Mouse (Mus musculus): ENCODE measurements around the gene Ttc27. TPM values are rescaled to one million over a fixed set of nuclear protein-coding genes. Genes with fewer than 3 reads are reported as not detected.

Gene Ttc27
- polyA plus RNA-seq, 1 experiment from 2014 or later = 17.1 TPM

DNA sequence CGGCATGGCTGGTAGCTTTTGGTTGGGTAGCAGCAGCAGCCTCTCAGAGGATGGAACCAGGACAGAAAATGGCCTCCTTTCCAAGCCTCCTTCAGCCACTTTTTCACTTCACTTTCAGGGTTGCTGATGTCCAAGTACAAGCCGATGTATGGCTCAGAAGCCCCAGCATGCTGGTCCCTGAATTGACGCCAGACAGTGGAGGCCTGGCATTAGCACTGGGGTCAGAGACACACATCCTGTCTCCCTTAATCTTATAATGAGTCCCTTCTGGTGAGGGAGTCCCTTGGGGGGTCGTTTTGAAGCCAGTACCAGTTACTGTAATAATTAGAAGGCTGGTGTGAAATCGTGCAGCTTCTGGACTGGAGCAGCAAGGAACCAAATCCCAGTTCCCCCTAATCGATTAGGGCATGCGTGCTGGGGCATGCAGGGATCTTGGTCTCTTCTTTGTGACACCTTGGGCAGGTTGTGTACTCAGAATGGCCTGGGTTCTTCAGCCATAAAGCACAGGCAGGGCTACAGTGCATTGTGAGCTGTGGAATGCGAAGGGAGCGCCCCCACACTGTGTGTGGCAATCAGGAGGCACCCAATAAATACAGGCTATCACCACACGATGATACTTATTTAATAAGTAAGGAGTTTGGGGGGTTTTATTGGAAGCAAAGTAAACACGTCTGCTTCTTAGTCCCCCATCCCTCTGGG is 171.5 kb downstream of the Ttc27 start:
- no peak overlapping the region for H3K9ac ChIP-seq
- no peak overlapping the region for H3K4me2 ChIP-seq
- H3K27ac ChIP-seq = no peak overlapping the region
- H3K4me3 ChIP-seq (replicated peaks) = no peak overlapping the region
- no peak for ATAC-seq (ENCODE audit: low read depth)
- 69% methylated on average over 11 of the region's 11 CpGs for WGBS (ENCODE audit: insufficient replicate concordance)
- H3K9me3 ChIP-seq (replicated peaks) = no peaks in the 10 kb centered on the region
- DNase-seq = no peak
- H3K36me3 ChIP-seq = no peaks in the 10 kb centered on the region
- no peaks in the 10 kb centered on the region for H3K27me3 ChIP-seq
- H3K4me1 ChIP-seq (replicated peaks) = no peaks in the 10 kb centered on the region

- no peak overlapping the region for H3K4me3 ChIP-seq (replicated peaks)
- H3K27me3 ChIP-seq = no peaks in the 10 kb centered on the region
- ATAC-seq (ENCODE audit: low read depth) = no peak
- H3K4me1 ChIP-seq (replicated peaks) = no peaks in the 10 kb centered on the region
- H3K9me3 ChIP-seq (replicated peaks) = no peaks in the 10 kb centered on the region
- no peak for DNase-seq
- no peak overlapping the region for H3K27ac ChIP-seq
- no peaks in the 10 kb centered on the region for H3K36me3 ChIP-seq
- WGBS (ENCODE audit: insufficient replicate concordance) = 83% methylated on average over 11 of the region's 11 CpGs
- no peak overlapping the region for H3K9ac ChIP-seq
- H3K4me2 ChIP-seq = no peak overlapping the region
Observed at GRCm38 (mm10) chr17:74889535-74890117, 172.1 kb downstream of the Ttc27 start.

- no peak for DNase-seq
- no peak; the same call in 1 of the 2 replicates for ATAC-seq (ENCODE audit: low read depth)
Observed at GRCm38 (mm10) chr17:74902453-74902852, 184.9 kb downstream of the Ttc27 start.

GRCm38 (mm10) chr17:74903411-74904331 is 186.1 kb downstream of the Ttc27 start:
- H3K9me3 ChIP-seq (replicated peaks) = peaks cover 7% of the 10 kb centered on the region; the same call in 1 of the 2 replicates
- DNase-seq (no peak), ATAC-seq (ENCODE audit: low read depth) (peak; percentile 48)
- 0 out of 2 replicates have a peak, but pooled peaks cover 7% of the 10 kb centered on the region for H3K4me1 ChIP-seq (replicated peaks)
- no peaks in the 10 kb centered on the region for H3K27me3 ChIP-seq
- no peaks in the 10 kb centered on the region for H3K36me3 ChIP-seq
- no peak overlapping the region for H3K4me3 ChIP-seq (replicated peaks)
- no peak overlapping the region for H3K27ac ChIP-seq
- no peak overlapping the region for H3K4me2 ChIP-seq
- no peak overlapping the region for H3K9ac ChIP-seq
- WGBS (ENCODE audit: insufficient replicate concordance) = 61% methylated on average over 16 of the region's 16 CpGs

More at GRCm38 (mm10) chr17:74902453-74902852, 184.9 kb downstream of the Ttc27 start:
- Histone ChIP-seq H3K36me3 (no peaks in the 10 kb centered on the region), H3K27ac (no peak overlapping the region), H3K27me3 (no peaks in the 10 kb centered on the region), H3K4me2 (no peak overlapping the region), H3K4me1 (replicated peaks) (0 out of 2 replicates have a peak, but pooled peaks cover 7% of the 10 kb centered on the region), H3K9me3 (replicated peaks) (peaks cover 7% of the 10 kb centered on the region; the same call in 1 of the 2 replicates), H3K9ac (no peak overlapping the region), H3K4me3 (replicated peaks) (no peak overlapping the region)
- 81% methylated on average over 7 of the region's 7 CpGs for WGBS (ENCODE audit: insufficient replicate concordance)

DNA sequence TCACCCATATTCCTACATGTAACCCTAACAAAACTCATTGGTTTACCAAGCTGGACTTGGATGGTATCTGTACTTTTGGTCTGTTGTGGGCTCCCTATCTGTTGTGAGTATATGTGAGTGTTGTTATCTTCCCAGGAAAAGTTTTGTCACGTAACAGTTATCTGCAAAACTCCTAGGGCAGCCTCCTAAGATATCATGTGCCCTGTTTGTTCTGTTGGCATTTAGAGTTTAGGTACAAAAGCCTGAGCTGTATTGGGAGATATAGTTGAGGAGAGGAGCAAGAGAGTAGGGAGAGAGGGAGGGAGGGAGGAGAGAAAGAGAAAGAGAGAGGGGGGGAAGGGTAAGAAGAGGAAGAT is 186.8 kb downstream of the Ttc27 start:
- Histone ChIP-seq H3K27ac (no peak overlapping the region), H3K27me3 (no peaks in the 10 kb centered on the region), H3K4me3 (replicated peaks) (no peak overlapping the region), H3K36me3 (no peaks in the 10 kb centered on the region), H3K9me3 (replicated peaks) (peaks cover 7% of the 10 kb centered on the region; the same call in 1 of the 2 replicates), H3K4me1 (replicated peaks) (0 out of 2 replicates have a peak, but pooled peaks cover 7% of the 10 kb centered on the region), H3K4me2 (no peak overlapping the region), H3K9ac (no peak overlapping the region)
- DNase-seq (no peak), ATAC-seq (ENCODE audit: low read depth) (peak; percentile 78)
- WGBS (ENCODE audit: insufficient replicate concordance) = 13% methylated on average over 1 of the region's 1 CpGs

DNA sequence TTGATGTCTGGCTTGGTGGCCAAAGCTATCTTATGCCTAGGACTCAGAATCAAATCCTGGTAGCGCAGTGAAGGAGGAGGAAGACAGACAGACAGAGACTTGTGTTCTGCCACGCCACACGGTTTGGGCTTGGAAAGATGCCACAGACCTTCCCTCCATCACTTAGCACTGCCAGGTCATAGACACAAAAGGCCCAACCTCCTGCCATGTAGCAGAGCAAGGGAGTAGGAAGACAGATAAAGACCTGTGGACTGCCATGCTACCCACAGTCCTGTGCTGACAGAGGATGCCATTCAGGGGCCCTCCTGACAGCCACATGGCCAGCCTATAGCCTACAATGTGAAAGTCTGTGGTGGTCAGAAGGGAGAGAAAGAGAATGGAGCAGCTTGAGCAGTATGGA is 187.4 kb downstream of the Ttc27 start:
- no peak for ATAC-seq (ENCODE audit: low read depth)
- WGBS (ENCODE audit: insufficient replicate concordance) = 83% methylated on average over 3 of the region's 3 CpGs
- 0 out of 2 replicates have a peak, but pooled peaks cover 7% of the 10 kb centered on the region for H3K4me1 ChIP-seq (replicated peaks)
- H3K4me2 ChIP-seq = no peak overlapping the region
- H3K4me3 ChIP-seq (replicated peaks) = no peak overlapping the region
- no peak for DNase-seq
- H3K9me3 ChIP-seq (replicated peaks) = peaks cover 7% of the 10 kb centered on the region; the same call in 1 of the 2 replicates
- no peaks in the 10 kb centered on the region for H3K27me3 ChIP-seq
- no peaks in the 10 kb centered on the region for H3K36me3 ChIP-seq
- H3K27ac ChIP-seq = no peak overlapping the region
- no peak overlapping the region for H3K9ac ChIP-seq

- no peaks in the 10 kb centered on the region; the same call in 1 of the 2 replicates for H3K9me3 ChIP-seq (replicated peaks)
- H3K27ac ChIP-seq = no peak overlapping the region
- H3K9ac ChIP-seq = no peak overlapping the region
- no peak overlapping the region for H3K4me3 ChIP-seq (replicated peaks)
- no peak overlapping the region for H3K4me2 ChIP-seq
- no peaks in the 10 kb centered on the region for H3K27me3 ChIP-seq
- WGBS (ENCODE audit: insufficient replicate concordance) = 69% methylated on average over 2 of the region's 2 CpGs
- no peak for ATAC-seq (ENCODE audit: low read depth)
- H3K36me3 ChIP-seq = no peaks in the 10 kb centered on the region
- no peak for DNase-seq
- H3K4me1 ChIP-seq (replicated peaks) = no peaks in the 10 kb centered on the region
Observed at GRCm38 (mm10) chr17:74912995-74913394, 195.5 kb downstream of the Ttc27 start.

Other genes with a start within 250 kb of the Ttc27 start
- gene Yipf4, start 228.2 kb upstream of the Ttc27 start, polyA plus RNA-seq (2015; fragmentation: Nextera tagmentation; extraction: Ambion mirVana) = 62.4 and 77.0 TPM in 2 replicates
- 38.1 and 43.0 TPM in 2 replicates for gene Birc6, start 189.4 kb upstream of the Ttc27 start, polyA plus RNA-seq (2015; fragmentation: Nextera tagmentation; extraction: Ambion mirVana)

Measured in liver, embryonic 13.5 days (tissue).